Mouse (Mus musculus) ES-CJ7 (cell line): ENCODE measurements around the gene Kcnq1.

Experiments
- DNase-seq: peaks from one replicate; pipeline ENCODE4 v3.0.0; 2011; ENCODE audit warnings: low read depth, low spot score

Kcnq1 gene

DNA sequence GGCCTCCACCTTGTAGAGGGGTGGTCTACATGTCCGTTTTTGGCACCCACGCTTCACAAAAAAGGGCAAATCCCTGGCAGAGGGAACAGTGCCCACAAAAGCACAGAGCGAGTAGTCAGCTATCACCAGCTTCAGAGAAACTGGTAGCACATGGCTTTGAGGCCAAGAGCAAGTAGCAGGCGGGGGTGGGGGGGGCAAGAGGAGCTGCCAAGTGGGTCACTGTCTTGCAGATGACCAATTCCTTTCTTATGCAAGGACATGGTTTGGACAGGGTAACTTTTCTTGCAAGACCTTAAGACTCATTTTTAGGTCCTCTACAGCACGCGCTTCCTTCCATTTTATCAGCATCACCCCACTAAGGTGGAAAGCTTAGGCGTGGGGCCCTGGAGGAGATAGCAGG is 205.3 kb downstream of the Kcnq1 start:
- DNase-seq, result no peak

- DNase-seq, result no peak
Observed at GRCm38 (mm10) chr7:143313572-143314319, 207.6 kb downstream of the Kcnq1 start.

DNA sequence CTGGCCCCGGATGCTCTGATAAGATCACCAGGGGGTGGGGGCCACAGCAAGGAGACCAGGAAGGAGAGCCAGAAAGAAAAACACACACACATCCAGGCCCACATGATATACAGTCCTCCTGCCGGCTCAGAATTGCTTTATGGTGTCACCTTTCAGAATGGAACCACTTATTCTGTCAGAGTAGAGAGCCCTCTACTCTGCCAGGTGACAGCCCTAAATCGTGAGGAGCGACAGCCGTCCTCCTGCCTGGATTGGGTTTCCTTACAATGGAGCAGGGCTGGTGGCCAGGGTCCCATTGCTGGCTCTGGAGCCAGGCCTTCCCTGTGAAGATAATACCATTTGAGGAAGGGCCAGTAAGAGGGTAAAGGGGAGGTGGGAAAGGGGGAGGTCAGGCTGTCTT is 212.3 kb downstream of the Kcnq1 start:
- DNase-seq, result no peak

- no peak for DNase-seq
Observed at GRCm38 (mm10) chr7:143320367-143320766, 214.2 kb downstream of the Kcnq1 start.

DNA sequence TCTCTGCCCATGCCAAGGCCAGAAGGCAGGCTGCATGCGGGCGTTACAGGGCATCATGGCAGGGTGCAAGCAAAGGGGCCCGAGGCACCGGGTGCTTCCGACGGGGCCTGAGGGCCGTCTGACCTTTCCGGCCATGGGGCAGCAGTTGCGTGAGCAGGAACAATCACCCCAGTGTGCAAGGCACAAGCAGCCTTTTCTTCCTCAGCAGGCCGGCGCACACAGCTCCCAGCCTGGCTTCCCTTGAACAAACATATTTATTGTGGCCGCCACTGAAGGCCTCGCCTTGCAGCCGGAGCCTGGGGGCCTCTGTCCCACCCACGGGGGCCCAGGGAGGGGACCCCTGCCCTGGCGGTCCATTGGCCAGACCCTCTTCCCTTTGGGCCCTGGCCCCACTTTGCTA is 218.9 kb downstream of the Kcnq1 start:
- DNase-seq, result no peak

- no peak for DNase-seq
Observed at GRCm38 (mm10) chr7:143328185-143328915, 222.2 kb downstream of the Kcnq1 start.

GRCm38 (mm10) chr7:143329110-143329810 is 223.1 kb downstream of the Kcnq1 start:
- DNase-seq, result no peak

- no peak for DNase-seq
Observed at GRCm38 (mm10) chr7:143333040-143333439, 226.9 kb downstream of the Kcnq1 start.

DNA sequence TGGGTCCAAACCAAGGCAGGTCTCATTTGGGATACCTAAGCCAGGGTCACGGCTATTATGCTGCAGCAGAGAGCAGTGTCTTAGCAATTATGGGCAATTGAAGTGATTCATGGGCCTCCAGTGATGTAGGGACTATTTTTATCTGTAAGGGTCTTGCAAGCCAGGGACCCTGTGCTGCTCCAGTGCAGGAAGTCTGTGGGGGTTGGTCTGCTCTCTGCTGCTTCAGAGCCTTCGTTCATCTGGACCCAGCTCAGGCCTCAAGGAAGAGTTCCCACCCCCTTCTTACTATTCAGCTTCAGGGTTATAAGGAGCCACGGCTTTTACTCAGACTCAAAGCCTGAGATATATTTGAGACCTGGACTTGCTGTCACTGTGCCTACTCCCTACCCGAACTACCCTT is 227.4 kb downstream of the Kcnq1 start:
- no peak for DNase-seq

DNA sequence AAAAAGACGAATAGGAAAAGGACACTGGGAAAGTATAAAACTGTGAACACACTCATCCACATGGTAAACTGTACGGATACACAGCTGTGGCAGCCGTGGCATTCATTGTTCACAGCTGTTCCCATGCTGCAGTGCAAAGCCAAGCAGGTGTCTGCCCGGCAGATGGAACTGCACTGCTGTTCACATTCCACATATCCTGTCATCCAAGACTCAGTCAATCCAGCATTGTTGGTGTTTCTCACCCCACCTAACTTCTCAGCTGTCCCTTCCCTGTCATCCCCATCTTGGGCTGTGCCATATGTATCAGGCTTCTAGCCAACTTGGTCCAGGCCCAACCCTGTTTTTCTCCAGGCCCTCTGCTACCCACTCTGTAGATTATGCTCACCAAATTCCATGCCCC is 232.5 kb downstream of the Kcnq1 start:
- DNase-seq, result no peak

DNA sequence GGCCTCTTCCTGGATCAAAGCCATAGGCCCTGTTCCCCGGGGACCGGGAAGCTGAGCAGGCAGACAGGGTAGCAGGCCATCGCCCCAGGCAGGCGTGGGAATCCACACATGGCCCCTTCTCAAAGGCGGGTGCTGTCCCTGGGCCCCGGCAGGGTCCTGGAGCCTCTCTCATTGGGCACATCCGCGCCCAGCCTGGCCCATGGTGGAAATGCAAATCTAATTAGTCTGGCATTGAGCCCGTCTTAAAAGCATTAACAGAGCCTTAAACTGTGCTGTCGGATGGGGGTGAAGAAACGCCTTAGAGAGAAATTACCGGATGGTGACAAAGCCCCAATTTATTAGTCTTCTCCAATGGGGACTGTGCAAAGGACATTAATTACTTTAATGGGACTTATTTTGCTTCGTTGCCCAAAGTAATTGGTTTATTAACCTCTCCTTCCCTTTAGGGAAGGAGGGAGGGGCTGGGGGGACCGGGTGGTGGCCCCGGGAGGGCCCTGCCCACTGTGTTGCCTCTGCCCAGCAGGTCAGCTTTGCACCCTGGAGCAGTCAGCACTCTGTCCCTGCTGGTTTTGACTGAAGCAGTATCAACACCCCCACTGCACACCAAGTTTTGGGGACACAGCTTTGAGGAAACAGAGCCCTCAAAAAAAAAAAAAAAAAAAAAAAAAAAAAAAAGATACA is 234.6 kb downstream of the Kcnq1 start:
- no peak for DNase-seq

DNA sequence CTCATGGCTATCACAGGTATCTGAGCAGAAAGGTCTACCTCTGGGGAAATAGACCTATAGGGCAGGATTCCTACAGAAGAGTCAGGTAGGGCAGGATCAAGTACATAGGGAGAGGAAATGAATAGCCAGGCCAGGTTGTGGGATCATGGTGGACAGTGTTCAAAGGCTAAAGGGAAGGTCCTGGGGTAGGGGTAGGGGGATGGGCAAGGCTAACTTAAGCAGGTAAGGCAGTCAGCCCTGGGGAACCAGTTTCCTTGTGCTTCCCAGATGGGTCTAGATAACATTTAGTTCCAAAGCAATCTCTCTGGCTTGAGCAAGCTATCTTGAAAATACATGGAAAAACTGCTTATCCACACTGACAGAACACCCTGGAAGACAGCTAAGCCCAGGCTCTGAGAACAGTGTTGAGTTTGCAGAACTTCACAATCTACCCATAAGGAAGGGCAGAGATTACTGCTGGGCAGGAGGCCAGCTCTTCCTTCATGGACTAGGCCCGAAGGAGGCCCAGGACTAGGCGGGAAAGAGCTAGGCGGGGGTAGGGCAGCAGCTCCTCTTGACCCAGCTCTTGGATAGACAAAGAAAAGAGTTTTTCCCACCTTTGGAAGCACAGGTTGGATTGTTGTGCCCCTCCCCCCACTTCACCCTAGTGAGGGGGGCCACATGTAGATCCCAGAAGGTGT is 235.3 kb downstream of the Kcnq1 start:
- no peak for DNase-seq

- DNase-seq, result no peak
Observed at GRCm38 (mm10) chr7:143343781-143344306, 237.7 kb downstream of the Kcnq1 start.

DNA sequence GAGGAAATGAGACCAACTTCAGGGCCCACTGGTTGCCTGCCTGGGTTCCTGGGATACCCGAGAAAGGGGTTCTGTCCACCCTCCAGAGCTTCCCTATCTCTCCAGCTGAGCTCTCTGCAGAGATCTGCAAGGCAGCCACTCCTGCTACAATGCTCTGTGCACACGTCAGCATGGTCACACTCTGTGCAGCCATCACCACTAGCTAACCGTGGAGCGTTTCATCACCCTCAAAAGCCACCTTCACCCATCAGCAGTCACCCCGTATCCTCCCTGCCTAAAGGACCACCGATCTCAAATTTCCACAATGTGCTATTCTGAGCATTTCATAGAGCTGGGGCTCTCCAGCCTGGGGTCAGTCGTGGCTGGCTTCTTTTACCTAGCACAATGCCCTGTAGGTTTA is 243.1 kb downstream of the Kcnq1 start:
- DNase-seq, result no peak

DNA sequence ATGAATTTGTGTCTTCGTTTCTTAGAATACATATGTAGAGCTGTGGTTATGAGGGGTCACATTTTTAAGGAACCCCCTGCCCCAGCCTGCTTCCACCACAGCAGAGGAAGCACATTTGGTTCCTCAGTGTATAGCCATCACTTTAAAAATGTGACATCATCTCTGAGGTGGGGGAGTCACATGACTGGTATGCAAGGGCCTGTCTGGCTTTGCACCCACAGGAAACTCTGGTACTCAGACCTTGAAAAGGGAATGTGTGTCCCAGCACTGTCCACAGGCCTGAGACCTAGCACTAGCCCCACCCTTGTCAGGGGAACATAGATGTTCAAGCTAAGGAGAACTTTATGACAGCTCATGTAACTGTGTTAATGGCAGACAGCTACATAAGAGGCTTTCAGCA is 243.7 kb downstream of the Kcnq1 start:
- DNase-seq, result no peak

DNA sequence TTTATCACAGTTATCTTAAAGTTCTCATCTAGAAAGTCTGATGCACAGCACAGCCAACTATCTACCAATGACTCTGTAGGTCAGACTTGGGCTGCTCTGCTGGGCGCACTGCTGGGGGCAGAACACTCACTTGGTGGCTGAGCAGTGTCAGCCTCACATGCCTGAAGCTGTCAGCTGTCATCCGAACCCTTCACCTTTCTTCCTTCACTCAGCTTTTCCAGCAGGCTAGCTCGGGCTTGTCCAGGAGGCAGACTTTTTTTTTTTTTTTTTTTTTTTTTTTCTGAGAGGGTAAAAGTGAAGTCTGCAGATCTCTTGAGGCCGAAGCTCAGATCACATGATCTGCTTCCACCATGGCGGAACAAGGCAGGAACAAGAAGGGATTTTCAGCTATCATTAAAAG is 249.7 kb downstream of the Kcnq1 start:
- DNase-seq, result peak; percentile 27

DNA sequence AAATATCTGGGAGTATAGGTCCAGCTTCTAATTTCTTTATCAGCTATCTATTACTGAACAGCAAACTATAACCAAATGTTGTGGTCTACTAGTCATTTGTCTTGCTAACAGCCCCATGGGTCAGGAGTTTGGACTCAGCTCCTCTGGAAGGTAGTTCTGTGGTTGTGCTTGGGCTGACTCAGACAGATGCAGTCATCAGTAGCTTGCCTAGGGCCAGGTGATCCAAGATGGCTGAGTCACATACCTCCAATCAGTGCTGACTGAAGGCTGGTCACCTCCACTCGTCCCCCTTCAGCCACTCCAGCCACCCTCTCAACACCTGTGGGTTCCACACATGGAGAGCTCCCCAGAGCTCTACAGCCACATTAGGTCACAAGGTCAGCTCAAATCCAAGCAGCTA is 250.9 kb downstream of the Kcnq1 start:
- no peak for DNase-seq

DNA sequence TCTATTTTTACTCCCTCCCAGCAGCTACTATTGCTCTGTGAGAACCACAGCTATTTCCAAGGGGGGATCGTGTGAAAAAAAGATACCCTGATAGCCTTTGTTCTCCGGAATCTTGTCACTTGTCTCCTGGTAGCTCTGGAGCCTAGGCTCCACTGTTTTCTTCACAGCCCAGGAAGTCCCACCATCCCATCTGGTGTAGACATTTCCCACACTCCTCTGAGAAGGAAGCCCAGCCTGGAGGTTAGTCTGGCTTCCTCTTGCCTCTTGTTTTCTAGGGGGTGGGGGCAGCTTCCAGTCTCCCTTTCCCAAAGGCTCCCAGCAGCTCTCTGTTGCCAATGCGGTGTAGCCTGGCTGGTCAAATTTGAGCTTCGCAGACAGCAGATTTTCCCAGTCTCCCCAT is 251.7 kb downstream of the Kcnq1 start:
- no peak for DNase-seq

GRCm38 (mm10) chr7:143359762-143360161 is 253.6 kb downstream of the Kcnq1 start:
- DNase-seq, result no peak

- no peak for DNase-seq
Observed at GRCm38 (mm10) chr7:143360776-143361175, 254.6 kb downstream of the Kcnq1 start.

- no peak for DNase-seq
Observed at GRCm38 (mm10) chr7:143364092-143364832, 258.1 kb downstream of the Kcnq1 start.
